Mouse (Mus musculus) embryonic facial prominence, embryonic 15.5 days (tissue): ENCODE data around the gene Rftn1. TPM values are rescaled to one million over a fixed set of nuclear protein-coding genes. Genes with fewer than 3 reads are reported as not detected.

Experiments used
- ATAC-seq: fragments of 200-750 bp; cut with Nextera tagmentation; 2 replicates; pipeline ENCODE4 v1.8.0; 2017; ENCODE audit warnings: low read depth, moderate TSS enrichment; ENCODE audit not compliant: insufficient number of reproducible peaks, low FRiP score, low TSS enrichment
- H3K27ac ChIP-seq: fragments of 300-500 bp; sonication (generic); replicated peaks from 2 replicates; pipeline ENCODE4 v1.5.1; 2015; ENCODE audit warnings: mild to moderate bottlenecking, inconsistent platforms
- H3K27me3 ChIP-seq: fragments of 300-500 bp; sonication (generic); 2 replicates; pipeline ENCODE4 v1.6.1; 2015; ENCODE audit warnings: inconsistent platforms
- H3K36me3 ChIP-seq: fragments of 300-500 bp; sonication (generic); 2 replicates; pipeline ENCODE4 v1.6.1; 2015; ENCODE audit warnings: mild to moderate bottlenecking, inconsistent platforms
- H3K4me1 ChIP-seq: fragments of 300-500 bp; sonication (generic); 2 replicates; pipeline ENCODE4 v1.6.1; 2015; ENCODE audit warnings: inconsistent platforms
- H3K4me2 ChIP-seq: fragments of 300-500 bp; sonication (generic); replicated peaks from 2 replicates; pipeline ENCODE4 v1.6.1; 2015; ENCODE audit warnings: mild to moderate bottlenecking, inconsistent platforms
- H3K4me3 ChIP-seq: fragments of 300-500 bp; sonication (generic); replicated peaks from 2 replicates; pipeline ENCODE4 v1.5.1; 2015; ENCODE audit warnings: mild to moderate bottlenecking, inconsistent platforms
- H3K9ac ChIP-seq: fragments of 300-500 bp; sonication (generic); 2 replicates; pipeline ENCODE4 v1.6.1; 2015; ENCODE audit warnings: inconsistent platforms
- H3K9me3 ChIP-seq: fragments of 300-500 bp; sonication (generic); replicated peaks from 2 replicates; pipeline ENCODE4 v1.6.1; 2016; ENCODE audit warnings: inconsistent platforms
- WGBS: fragments of 180-500 bp; shearing (Covaris S2); methylation state at CpG from one replicate; pipeline ENCODE4 v1.1.7; 2015; 5-methylcytosine and 5-hydroxymethylcytosine counted together
- polyA plus RNA-seq: library from polyadenylated mRNA; unstranded; fragments of >200 nt; fragmentation: Nextera tagmentation; extraction: Ambion mirVana; gene quantifications from 2 replicates; pipeline ENCODE4 v1.2.1, GENCODE M21; 2015

Gene Rftn1
- polyA plus RNA-seq, 1 experiment from 2014 or later = 21.4 TPM

- no peak overlapping the region for H3K9ac ChIP-seq
- no peaks in the 10 kb centered on the region for H3K36me3 ChIP-seq
- no peaks in the 10 kb centered on the region for H3K9me3 ChIP-seq
- H3K4me1 ChIP-seq = 0 out of 2 replicates have a peak, but pooled peaks cover 4% of the 10 kb centered on the region
- H3K4me3 ChIP-seq = no peak overlapping the region
- no peak overlapping the region for H3K4me2 ChIP-seq
- WGBS = 60% methylated on average over 12 of the region's 12 CpGs
- no peaks in the 10 kb centered on the region for H3K27me3 ChIP-seq
- no peak for ATAC-seq
- H3K27ac ChIP-seq = no peak overlapping the region
Measured at GRCm38 (mm10) chr17:50100070-50100469, 90.4 kb downstream of the Rftn1 start.

DNA sequence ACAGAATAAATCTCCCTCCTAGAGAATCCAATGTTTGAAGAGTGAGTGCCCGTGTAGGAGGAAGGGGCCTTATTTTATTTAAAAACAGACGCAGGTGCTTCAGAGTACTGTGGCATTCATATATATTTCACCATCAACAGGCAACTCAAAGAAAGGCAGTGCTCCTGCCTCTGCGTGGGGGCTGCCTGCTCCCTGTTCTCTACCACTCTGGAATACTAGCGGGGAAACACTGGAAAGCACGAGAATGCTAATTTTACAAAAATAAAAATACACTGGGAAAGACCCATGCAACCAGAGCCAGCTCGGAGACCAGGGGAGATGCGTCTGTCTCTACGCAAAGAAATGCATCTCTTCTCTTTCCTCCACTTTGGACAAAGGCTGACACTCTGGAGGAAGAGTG, 91.1 kb downstream of the Rftn1 start:
- ATAC-seq = no peak
- 59% methylated on average over 8 of the region's 8 CpGs for WGBS
- H3K9me3 ChIP-seq = no peaks in the 10 kb centered on the region
- H3K9ac ChIP-seq = no peak overlapping the region
- no peak overlapping the region for H3K4me2 ChIP-seq
- H3K27me3 ChIP-seq = no peaks in the 10 kb centered on the region
- H3K4me3 ChIP-seq = no peak overlapping the region
- H3K27ac ChIP-seq = no peak overlapping the region
- H3K36me3 ChIP-seq = no peaks in the 10 kb centered on the region
- H3K4me1 ChIP-seq = 0 out of 2 replicates have a peak, but pooled peaks cover 4% of the 10 kb centered on the region

DNA sequence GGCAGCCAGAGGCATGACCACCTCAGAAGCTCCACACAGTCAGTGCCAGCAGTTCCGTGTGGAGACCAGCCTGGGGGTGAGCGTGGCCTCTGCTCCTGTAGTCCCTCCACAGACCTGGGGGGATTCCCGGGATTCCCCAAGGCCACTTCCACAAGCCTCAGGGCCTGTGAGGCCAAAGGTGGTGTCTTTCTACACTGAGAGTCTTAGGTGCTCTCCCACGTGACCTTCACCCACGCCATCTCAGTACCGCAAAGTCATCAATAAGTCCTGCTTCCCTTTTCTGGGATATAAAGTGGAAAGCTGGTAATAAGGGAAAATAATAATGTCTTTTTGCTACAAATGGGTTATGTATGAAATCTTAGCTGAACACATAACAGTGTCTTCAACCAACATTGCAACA, 92.2 kb downstream of the Rftn1 start:
- H3K4me2 ChIP-seq = no peak overlapping the region
- H3K27ac ChIP-seq = no peak overlapping the region

DNA sequence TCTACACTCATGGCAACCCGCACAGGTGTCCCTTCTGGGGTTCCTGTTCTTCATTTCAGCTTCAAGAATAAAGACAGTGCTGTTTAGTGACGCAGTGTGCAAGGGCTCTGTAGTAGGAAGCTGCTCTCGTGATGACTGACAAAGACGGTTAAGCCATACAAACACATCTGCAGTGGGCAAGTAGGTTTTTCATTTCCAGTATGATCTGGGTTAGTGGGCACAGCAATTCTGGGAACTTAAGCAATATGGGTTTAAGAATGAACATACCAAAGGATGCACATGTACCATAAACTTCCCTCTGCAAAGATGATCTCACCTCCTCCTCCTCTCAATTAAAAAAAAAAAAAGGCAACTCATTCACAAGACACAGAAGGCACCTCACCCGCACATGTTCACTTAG, 92.6 kb downstream of the Rftn1 start:
- Histone ChIP-seq H3K4me2 (no peak overlapping the region), H3K9ac (no peak overlapping the region), H3K4me1 (0 out of 2 replicates have a peak, but pooled peaks cover 4% of the 10 kb centered on the region), H3K9me3 (no peaks in the 10 kb centered on the region), H3K27ac (no peak overlapping the region), H3K27me3 (no peaks in the 10 kb centered on the region), H3K36me3 (no peaks in the 10 kb centered on the region), H3K4me3 (no peak overlapping the region)
- ATAC-seq = no peak
- 85% methylated on average over 5 of the region's 5 CpGs for WGBS

More for the DNA sequence above, 92.2 kb downstream of the Rftn1 start:
- Histone ChIP-seq H3K4me1 (0 out of 2 replicates have a peak, but pooled peaks cover 4% of the 10 kb centered on the region), H3K27me3 (no peaks in the 10 kb centered on the region), H3K9me3 (no peaks in the 10 kb centered on the region), H3K36me3 (no peaks in the 10 kb centered on the region), H3K4me3 (no peak overlapping the region), H3K9ac (no peak overlapping the region)
- ATAC-seq = no peak
- whole genome bisulfite sequencing = 84% methylated on average over 6 of the region's 6 CpGs

- Histone ChIP-seq H3K4me3 (no peak overlapping the region), H3K9ac (no peak overlapping the region), H3K27me3 (no peaks in the 10 kb centered on the region), H3K4me1 (0 out of 2 replicates have a peak, but pooled peaks cover 11% of the 10 kb centered on the region), H3K4me2 (no peak overlapping the region), H3K27ac (no peak overlapping the region), H3K36me3 (no peaks in the 10 kb centered on the region), H3K9me3 (no peaks in the 10 kb centered on the region)
- no peak for ATAC-seq
- WGBS = 94% methylated on average over 4 of the region's 4 CpGs
Measured at GRCm38 (mm10) chr17:50096305-50096704, 94.2 kb downstream of the Rftn1 start.

GRCm38 (mm10) chr17:50094596-50094995, 95.9 kb downstream of the Rftn1 start:
- Histone ChIP-seq H3K9me3 (no peaks in the 10 kb centered on the region), H3K9ac (no peak overlapping the region), H3K4me1 (0 out of 2 replicates have a peak, but pooled peaks cover 8% of the 10 kb centered on the region), H3K36me3 (no peaks in the 10 kb centered on the region), H3K27me3 (no peaks in the 10 kb centered on the region), H3K27ac (no peak overlapping the region), H3K4me3 (no peak overlapping the region), H3K4me2 (no peak overlapping the region)
- no peak for ATAC-seq

DNA sequence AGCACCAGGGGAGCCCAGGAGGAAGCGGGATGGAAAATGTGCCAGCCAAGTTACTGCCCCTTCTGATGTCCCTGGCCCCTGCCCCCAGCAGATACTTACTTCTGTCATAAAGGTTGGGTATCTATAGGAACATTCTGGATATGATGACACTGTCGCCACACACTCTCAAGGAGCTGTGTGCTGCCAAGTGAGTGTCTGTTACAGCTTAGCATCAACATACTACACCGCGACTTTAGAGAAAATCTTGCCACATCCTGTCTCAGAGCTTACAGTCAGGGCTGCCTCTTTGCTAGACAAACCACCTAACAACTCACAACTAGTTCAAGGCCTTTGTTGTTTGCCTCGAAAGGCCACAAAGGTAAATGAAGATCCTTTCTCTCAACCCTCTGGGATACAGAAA, 96.4 kb downstream of the Rftn1 start:
- no peak overlapping the region for H3K4me2 ChIP-seq
- H3K9ac ChIP-seq = no peak overlapping the region
- H3K4me1 ChIP-seq = 0 out of 2 replicates have a peak, but pooled peaks cover 7% of the 10 kb centered on the region
- H3K36me3 ChIP-seq = no peaks in the 10 kb centered on the region
- no peaks in the 10 kb centered on the region for H3K9me3 ChIP-seq
- H3K27me3 ChIP-seq = no peaks in the 10 kb centered on the region
- no peak for ATAC-seq
- H3K4me3 ChIP-seq = no peak overlapping the region
- H3K27ac ChIP-seq = no peak overlapping the region
- 62% methylated on average over 5 of the region's 5 CpGs for WGBS

GRCm38 (mm10) chr17:50093356-50093755, 97.1 kb downstream of the Rftn1 start:
- WGBS = 56% methylated on average over 3 of the region's 3 CpGs
- Histone ChIP-seq H3K4me1 (0 out of 2 replicates have a peak, but pooled peaks cover 7% of the 10 kb centered on the region), H3K4me3 (no peak overlapping the region), H3K27me3 (no peaks in the 10 kb centered on the region), H3K9ac (no peak overlapping the region), H3K36me3 (no peaks in the 10 kb centered on the region), H3K27ac (no peak overlapping the region), H3K4me2 (no peak overlapping the region), H3K9me3 (no peaks in the 10 kb centered on the region)
- ATAC-seq = no peak

DNA sequence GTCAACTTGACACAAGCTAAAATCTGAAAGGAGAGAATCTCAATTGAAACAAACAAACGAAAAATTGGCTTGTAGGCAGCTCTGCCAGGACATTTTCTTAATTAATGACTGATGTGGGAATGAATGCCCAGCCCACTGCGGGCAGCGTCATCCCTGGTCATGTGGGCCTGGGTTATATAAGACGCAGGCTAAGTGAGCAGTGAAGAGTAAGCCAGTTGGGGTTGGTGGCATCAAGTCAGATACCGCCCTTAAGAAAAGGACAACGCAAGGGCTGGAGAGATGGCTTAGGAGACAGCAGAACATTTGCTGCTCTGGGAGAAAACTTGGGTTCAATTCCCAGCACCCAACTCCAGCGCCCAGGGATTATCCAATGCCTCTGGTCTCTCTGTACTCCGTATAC, 97.6 kb downstream of the Rftn1 start:
- Histone ChIP-seq H3K27ac (no peak overlapping the region), H3K9ac (no peak overlapping the region), H3K4me3 (no peak overlapping the region), H3K9me3 (no peaks in the 10 kb centered on the region), H3K4me1 (0 out of 2 replicates have a peak, but pooled peaks cover 7% of the 10 kb centered on the region), H3K4me2 (no peak overlapping the region), H3K27me3 (no peaks in the 10 kb centered on the region), H3K36me3 (no peaks in the 10 kb centered on the region)
- WGBS = 82% methylated on average over 8 of the region's 8 CpGs
- ATAC-seq = no peak

DNA sequence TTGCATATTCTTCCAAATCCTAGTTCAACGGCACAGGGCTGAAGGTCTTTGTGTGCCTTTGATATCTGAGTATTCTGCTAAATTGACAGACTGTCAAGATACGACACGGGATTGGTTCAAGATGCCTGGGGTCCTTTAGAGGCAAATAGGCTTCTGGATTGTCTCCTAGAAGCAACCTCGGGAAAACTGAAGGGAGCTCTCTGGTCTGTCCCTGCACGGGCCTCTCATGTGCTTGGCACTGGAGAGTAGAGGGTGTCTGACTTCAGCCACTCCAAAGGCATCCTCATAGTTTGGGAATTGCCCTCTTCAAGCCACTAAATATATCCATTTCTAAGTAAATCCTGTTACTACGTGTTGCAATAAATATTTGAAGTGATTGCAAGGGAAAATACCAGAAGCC, 98.6 kb downstream of the Rftn1 start:
- no peaks in the 10 kb centered on the region for H3K9me3 ChIP-seq
- 0 out of 2 replicates have a peak, but pooled peaks cover 7% of the 10 kb centered on the region for H3K4me1 ChIP-seq
- H3K27ac ChIP-seq = no peak overlapping the region
- no peak overlapping the region for H3K9ac ChIP-seq
- no peak overlapping the region for H3K4me3 ChIP-seq
- H3K36me3 ChIP-seq = no peaks in the 10 kb centered on the region
- H3K27me3 ChIP-seq = no peaks in the 10 kb centered on the region
- WGBS = 26% methylated on average over 6 of the region's 6 CpGs
- no peak overlapping the region for H3K4me2 ChIP-seq
- ATAC-seq = no peak

- 0 out of 2 replicates have a peak, but pooled peaks cover 4% of the 10 kb centered on the region for H3K36me3 ChIP-seq
- H3K27me3 ChIP-seq = no peaks in the 10 kb centered on the region
- no peak overlapping the region for H3K9ac ChIP-seq
- no peaks in the 10 kb centered on the region for H3K9me3 ChIP-seq
- ATAC-seq = no peak
- WGBS = 73% methylated on average over 8 of the region's 8 CpGs
- H3K4me3 ChIP-seq = no peak overlapping the region
- H3K27ac ChIP-seq = no peak overlapping the region
- H3K4me1 ChIP-seq = 0 out of 2 replicates have a peak, but pooled peaks cover 7% of the 10 kb centered on the region
- no peak overlapping the region for H3K4me2 ChIP-seq
Measured at GRCm38 (mm10) chr17:50089725-50090124, 100.7 kb downstream of the Rftn1 start.

DNA sequence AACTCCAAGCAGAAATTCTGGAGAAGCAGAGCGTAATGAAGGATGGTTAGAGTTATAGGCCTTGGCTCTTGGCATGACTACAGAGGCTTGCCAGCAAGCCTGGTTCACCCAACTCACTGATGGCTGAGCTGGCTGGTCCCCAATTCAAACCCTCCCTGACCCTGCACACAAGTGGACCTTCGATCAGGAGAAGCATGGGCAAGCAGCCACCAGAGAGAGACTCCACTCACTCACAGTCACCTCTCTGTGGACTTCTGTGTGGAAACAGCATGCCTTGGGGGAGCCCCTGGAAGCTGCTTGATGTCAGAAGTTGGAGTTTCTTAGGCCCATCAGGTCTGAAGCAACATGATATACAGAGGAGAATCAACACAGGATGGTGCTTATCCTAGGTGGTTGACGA, 102.4 kb downstream of the Rftn1 start:
- H3K9me3 ChIP-seq = no peaks in the 10 kb centered on the region
- H3K4me2 ChIP-seq = no peak overlapping the region
- no peak overlapping the region for H3K27ac ChIP-seq
- no peak overlapping the region for H3K9ac ChIP-seq
- no peaks in the 10 kb centered on the region for H3K27me3 ChIP-seq
- no peak for ATAC-seq
- H3K4me1 ChIP-seq = 0 out of 2 replicates have a peak, but pooled peaks cover 7% of the 10 kb centered on the region
- H3K36me3 ChIP-seq = 0 out of 2 replicates have a peak, but pooled peaks cover 4% of the 10 kb centered on the region
- H3K4me3 ChIP-seq = no peak overlapping the region
- WGBS = 86% methylated on average over 3 of the region's 3 CpGs
